Comparison of ENCODE assay signal across 8 mouse cellular contexts in the genomic region with DNA sequence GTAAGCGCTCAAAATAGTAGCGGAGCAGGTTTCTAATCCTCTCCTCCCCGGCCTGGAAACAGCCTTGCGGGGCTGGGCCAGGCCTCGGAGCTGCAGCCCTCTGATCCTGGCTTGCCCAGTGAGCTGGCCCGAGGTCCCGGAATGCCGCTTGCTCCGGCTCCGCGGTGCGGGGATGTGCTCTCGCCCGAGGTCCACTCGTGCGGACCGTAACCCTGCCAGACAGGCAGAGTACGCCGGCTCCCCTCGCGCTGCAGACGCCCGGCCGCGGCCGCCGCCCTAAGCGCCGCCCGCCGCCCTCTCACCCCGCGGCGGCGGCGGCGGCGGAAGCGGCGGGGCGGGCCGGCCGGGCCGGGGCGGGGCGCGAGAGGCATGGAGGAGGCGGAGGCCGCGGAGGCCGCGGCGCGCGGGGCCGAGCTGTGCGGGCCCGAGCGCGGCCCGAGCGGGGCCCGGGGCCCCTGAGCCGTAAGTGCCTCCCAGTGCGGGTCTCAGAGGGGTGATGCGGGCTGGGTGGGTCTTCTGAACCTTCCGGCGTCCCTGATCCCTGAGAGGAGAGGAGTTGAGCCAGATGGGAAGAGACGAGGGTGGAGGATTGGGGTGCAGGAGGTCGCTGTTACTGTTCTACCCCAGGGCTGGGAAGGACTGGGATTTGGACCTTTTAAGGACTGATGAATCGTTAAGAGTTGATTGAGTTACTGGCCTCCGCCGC. TPM values are rescaled to one million over a fixed set of nuclear protein-coding genes. Genes with fewer than 3 reads are reported as not detected.
DNase-seq lines count a peak whose midpoint lies in the region; ATAC-seq and TF ChIP-seq lines count a peak whose summit lies in the region.

No protein-coding gene starts in this region.

- DNase-seq in CD4-positive helper T cell, adult 2 months (ENCODE audit: low read depth, low spot score): peak; percentile 64
- peak; percentile 86 for DNase-seq in adrenal gland, postnatal 10 days
- peak; percentile 83 for DNase-seq in embryonic facial prominence, embryonic 10.5 days (ENCODE audit: low spot score)
- peak; percentile 35 for DNase-seq in heart, adult 8-10 months (ENCODE audit: low spot score)
- DNase-seq in kidney, adult 18-20 months: peak; percentile 77
- DNase-seq in liver, postnatal 0 days: peak; percentile 85
- peak; percentile 81 for DNase-seq in neural tube, embryonic 11.5 days (ENCODE audit: low spot score)
- DNase-seq in stomach, postnatal 0 days (ENCODE audit: low spot score): peak; percentile 83

- no peak for TF ChIP-seq CTCF in liver, postnatal 0 days (IDR thresholded peaks at IDR 0.05; ENCODE audit: low read depth)
- no peak for TF ChIP-seq CTCF in stomach, postnatal 0 days (IDR thresholded peaks at IDR 0.05; ENCODE audit: low read depth)

- peak overlapping the region; percentile 73 for H3K4me2 ChIP-seq in liver, postnatal 0 days (ENCODE audit: low read depth, low read length)
- H3K4me2 ChIP-seq in neural tube, embryonic 11.5 days (ENCODE audit: low read depth): peak overlapping the region; percentile 76
- H3K4me2 ChIP-seq in stomach, postnatal 0 days (replicated peaks; ENCODE audit: low read depth): peak overlapping the region; percentile 65

- H3K27me3 ChIP-seq in embryonic facial prominence, embryonic 10.5 days (replicated peaks; ENCODE audit: low read depth, poor library complexity, severe bottlenecking): no peaks in the 10 kb centered on the region
- no peaks in the 10 kb centered on the region for H3K27me3 ChIP-seq in liver, postnatal 0 days (ENCODE audit: insufficient read depth, low read length)
- no peaks in the 10 kb centered on the region for H3K27me3 ChIP-seq in neural tube, embryonic 11.5 days (ENCODE audit: control insufficient read depth, insufficient read depth, low read length)
- H3K27me3 ChIP-seq in stomach, postnatal 0 days (ENCODE audit: control insufficient read depth, insufficient read depth, low read length): no peaks in the 10 kb centered on the region

- peaks cover 16% of the 10 kb centered on the region for H3K4me1 ChIP-seq in embryonic facial prominence, embryonic 10.5 days
- H3K4me1 ChIP-seq in liver, postnatal 0 days (ENCODE audit: insufficient read depth): peaks cover 13% of the 10 kb centered on the region
- peaks cover 7% of the 10 kb centered on the region for H3K4me1 ChIP-seq in neural tube, embryonic 11.5 days (ENCODE audit: control insufficient read depth, insufficient read depth, low read length)
- no peaks in the 10 kb centered on the region; the same call in none of the 2 replicates for H3K4me1 ChIP-seq in stomach, postnatal 0 days (replicated peaks; ENCODE audit: control insufficient read depth, insufficient read depth)

- TF ChIP-seq EP300 in liver, postnatal 0 days (IDR thresholded peaks at IDR 0.05; ENCODE audit: low read depth): no peak
- no peak for TF ChIP-seq EP300 in stomach, postnatal 0 days (optimal IDR thresholded peaks at IDR 0.05)

- 3% methylated on average over 73 of the region's 73 CpGs for WGBS in embryonic facial prominence, embryonic 10.5 days
- WGBS in liver, postnatal 0 days (ENCODE audit: insufficient replicate concordance): 5% methylated on average over 48 of the region's 73 CpGs
- WGBS in neural tube, embryonic 11.5 days: under 1% methylated on average over 43 of the region's 73 CpGs
- WGBS in stomach, postnatal 0 days: 0% methylated on average over 54 of the region's 73 CpGs

- peak overlapping the region; percentile 86 for H3K4me3 ChIP-seq in embryonic facial prominence, embryonic 10.5 days
- peak overlapping the region; percentile 56 for H3K4me3 ChIP-seq in liver, postnatal 0 days (ENCODE audit: low read depth, low read length)
- peak overlapping the region; percentile 56 for H3K4me3 ChIP-seq in neural tube, embryonic 11.5 days (ENCODE audit: low read depth, low read length)
- peak overlapping the region; percentile 77 for H3K4me3 ChIP-seq in stomach, postnatal 0 days (ENCODE audit: low read depth, low read length)

- peaks cover 38% of the 10 kb centered on the region for H3K36me3 ChIP-seq in embryonic facial prominence, embryonic 10.5 days (replicated peaks)
- H3K36me3 ChIP-seq in liver, postnatal 0 days (replicated peaks; ENCODE audit: insufficient read depth, low read length): peaks cover 13% of the 10 kb centered on the region
- peaks cover 8% of the 10 kb centered on the region for H3K36me3 ChIP-seq in neural tube, embryonic 11.5 days (ENCODE audit: control insufficient read depth, insufficient read depth, low read length)
- peaks cover 25% of the 10 kb centered on the region for H3K36me3 ChIP-seq in stomach, postnatal 0 days (ENCODE audit: control insufficient read depth, insufficient read depth, low read length)

- peaks cover 3% of the 10 kb centered on the region; the same call in 1 of the 2 replicates for H3K9me3 ChIP-seq in embryonic facial prominence, embryonic 10.5 days
- no peaks in the 10 kb centered on the region for H3K9me3 ChIP-seq in liver, postnatal 0 days (ENCODE audit: low read length)
- H3K9me3 ChIP-seq in neural tube, embryonic 11.5 days (ENCODE audit: control insufficient read depth, low read length): no peaks in the 10 kb centered on the region
- no peaks in the 10 kb centered on the region for H3K9me3 ChIP-seq in stomach, postnatal 0 days (ENCODE audit: control insufficient read depth, low read length)

- H3K27ac ChIP-seq in embryonic facial prominence, embryonic 10.5 days (replicated peaks): peak overlapping the region; percentile 97
- peak overlapping the region; percentile 58 for H3K27ac ChIP-seq in liver, postnatal 0 days (ENCODE audit: low read depth)
- H3K27ac ChIP-seq in neural tube, embryonic 11.5 days (ENCODE audit: low read depth, low read length): peak overlapping the region; percentile 80
- peak overlapping the region; percentile 95 for H3K27ac ChIP-seq in stomach, postnatal 0 days (replicated peaks)

- H3K9ac ChIP-seq in liver, postnatal 0 days (replicated peaks): peak overlapping the region; percentile 65
- H3K9ac ChIP-seq in neural tube, embryonic 11.5 days (ENCODE audit: low read length): peak overlapping the region; percentile 85
- H3K9ac ChIP-seq in stomach, postnatal 0 days (ENCODE audit: low read length): peak overlapping the region; percentile 90

- peak; percentile 98 for ATAC-seq in liver, postnatal 0 days
- ATAC-seq in neural tube, embryonic 11.5 days (ENCODE audit: insufficient read depth, low FRiP score, low TSS enrichment): peak; percentile 89
- ATAC-seq in stomach, postnatal 0 days (ENCODE audit: low FRiP score, low TSS enrichment): peak; percentile 91

RNA-seq across cellular contexts. Expression of gene Lurap1, which starts 0.8 kb away (rescaled TPM):
- total RNA-seq in adrenal gland, postnatal 10 days (2021): 10 to 100 TPM; 14.5 to 19.1 TPM
- polyA plus RNA-seq in embryonic facial prominence, embryonic 10.5 days (2016; fragmentation: Nextera tagmentation; extraction: Ambion mirVana): 1.7 and 2.2 TPM in 2 replicates
- total RNA-seq in heart, adult 8-10 months (2022): 1 to 10 TPM; 3.6 to 5.3 (median 4.9) TPM
- polyA plus RNA-seq in liver, postnatal 0 days (2015; fragmentation: Nextera tagmentation; extraction: Ambion mirVana): 0.24 and 0.27 TPM in 2 replicates
- 1.4 and 1.5 TPM in 2 replicates for polyA plus RNA-seq in neural tube, embryonic 11.5 days (2014; fragmentation: Nextera tagmentation; extraction: Ambion mirVana)
- 1.2 and 1.6 TPM in 2 replicates for polyA plus RNA-seq in stomach, postnatal 0 days (2015; fragmentation: Nextera tagmentation; extraction: Ambion mirVana)

RNA-seq across cellular contexts. Expression of gene Tspan1, which starts 17.1 kb away (rescaled TPM):
- not detected for total RNA-seq in adrenal gland, postnatal 10 days (2021)
- polyA plus RNA-seq in embryonic facial prominence, embryonic 10.5 days (2016; fragmentation: Nextera tagmentation; extraction: Ambion mirVana): 0.11 and 0.24 TPM in 2 replicates
- total RNA-seq in heart, adult 8-10 months (2022): under 1 TPM in 1 of 4 experiments, not detected in 3; 0.55 TPM
- 0.08 TPM in 1 of 2 replicates, not detected in the other for polyA plus RNA-seq in liver, postnatal 0 days (2015; fragmentation: Nextera tagmentation; extraction: Ambion mirVana)
- polyA plus RNA-seq in neural tube, embryonic 11.5 days (2014; fragmentation: Nextera tagmentation; extraction: Ambion mirVana): 0.11 and 0.19 TPM in 2 replicates
- 319 and 330 TPM in 2 replicates for polyA plus RNA-seq in stomach, postnatal 0 days (2015; fragmentation: Nextera tagmentation; extraction: Ambion mirVana)

RNA-seq across cellular contexts. Expression of gene 1700042G07Rik, which starts 22.9 kb away (rescaled TPM):
- total RNA-seq in adrenal gland, postnatal 10 days (2021): not detected
- polyA plus RNA-seq in embryonic facial prominence, embryonic 10.5 days (2016; fragmentation: Nextera tagmentation; extraction: Ambion mirVana): not detected in 2 replicates
- total RNA-seq in heart, adult 8-10 months (2022): not detected
- polyA plus RNA-seq in liver, postnatal 0 days (2015; fragmentation: Nextera tagmentation; extraction: Ambion mirVana): not detected in 2 replicates
- not detected in 2 replicates for polyA plus RNA-seq in neural tube, embryonic 11.5 days (2014; fragmentation: Nextera tagmentation; extraction: Ambion mirVana)
- not detected in 2 replicates for polyA plus RNA-seq in stomach, postnatal 0 days (2015; fragmentation: Nextera tagmentation; extraction: Ambion mirVana)

RNA-seq across cellular contexts. Expression of gene Gm49337, which starts 22.9 kb away (rescaled TPM):
- total RNA-seq in adrenal gland, postnatal 10 days (2021): not detected
- not detected in 2 replicates for polyA plus RNA-seq in embryonic facial prominence, embryonic 10.5 days (2016; fragmentation: Nextera tagmentation; extraction: Ambion mirVana)
- not detected for total RNA-seq in heart, adult 8-10 months (2022)
- not detected in 2 replicates for polyA plus RNA-seq in liver, postnatal 0 days (2015; fragmentation: Nextera tagmentation; extraction: Ambion mirVana)
- not detected in 2 replicates for polyA plus RNA-seq in neural tube, embryonic 11.5 days (2014; fragmentation: Nextera tagmentation; extraction: Ambion mirVana)
- polyA plus RNA-seq in stomach, postnatal 0 days (2015; fragmentation: Nextera tagmentation; extraction: Ambion mirVana): not detected in 2 replicates

RNA-seq across cellular contexts. Expression of gene Pomgnt1, which starts 26.7 kb away (rescaled TPM):
- total RNA-seq in adrenal gland, postnatal 10 days (2021): 10 to 100 TPM; 66.1 to 73.4 TPM
- 57.6 and 61.4 TPM in 2 replicates for polyA plus RNA-seq in embryonic facial prominence, embryonic 10.5 days (2016; fragmentation: Nextera tagmentation; extraction: Ambion mirVana)
- 10 to 100 TPM; 58.8 to 63.2 (median 62.0) TPM for total RNA-seq in heart, adult 8-10 months (2022)
- 8.8 and 9.2 TPM in 2 replicates for polyA plus RNA-seq in liver, postnatal 0 days (2015; fragmentation: Nextera tagmentation; extraction: Ambion mirVana)
- polyA plus RNA-seq in neural tube, embryonic 11.5 days (2014; fragmentation: Nextera tagmentation; extraction: Ambion mirVana): 51.1 and 52.1 TPM in 2 replicates
- 26.6 and 29.6 TPM in 2 replicates for polyA plus RNA-seq in stomach, postnatal 0 days (2015; fragmentation: Nextera tagmentation; extraction: Ambion mirVana)

Comparison
In these comparisons a context has a peak if more than half of its experiments do, and no peak if none do; other contexts are left out.
1. Peak in every context shown above with its lines: DNase-seq, ATAC-seq, H3K4me3 ChIP-seq and H3K27ac ChIP-seq.
2. DNase-seq: peak in every context shown above with its lines; median percentile 86 in adrenal gland, postnatal 10 days; 85 in liver, postnatal 0 days; 83 in embryonic facial prominence, embryonic 10.5 days; 83 in stomach, postnatal 0 days; 81 in neural tube, embryonic 11.5 days; 77 in kidney, adult 18-20 months; 64 in CD4-positive helper T cell, adult 2 months; 35 in heart, adult 8-10 months.
3. RNA of gene Tspan1, which starts 17.1 kb away (polyA plus RNA-seq): 319 to 330 TPM in stomach, postnatal 0 days; 0.11 to 0.24 TPM in embryonic facial prominence, embryonic 10.5 days, 0.11 to 0.19 TPM in neural tube, embryonic 11.5 days and 0.08 TPM in liver, postnatal 0 days; every median in the first group is over 100 times any median in the second.